Mouse (Mus musculus): ENCODE measurements around the gene 4933427D14Rik. TPM values are rescaled to one million over a fixed set of nuclear protein-coding genes. Genes with fewer than 3 reads are reported as not detected.

4933427D14Rik gene
- polyA plus RNA-seq (2015; fragmentation: Nextera tagmentation; extraction: Ambion mirVana): 18.4 and 26.0 TPM in 2 replicates

DNA sequence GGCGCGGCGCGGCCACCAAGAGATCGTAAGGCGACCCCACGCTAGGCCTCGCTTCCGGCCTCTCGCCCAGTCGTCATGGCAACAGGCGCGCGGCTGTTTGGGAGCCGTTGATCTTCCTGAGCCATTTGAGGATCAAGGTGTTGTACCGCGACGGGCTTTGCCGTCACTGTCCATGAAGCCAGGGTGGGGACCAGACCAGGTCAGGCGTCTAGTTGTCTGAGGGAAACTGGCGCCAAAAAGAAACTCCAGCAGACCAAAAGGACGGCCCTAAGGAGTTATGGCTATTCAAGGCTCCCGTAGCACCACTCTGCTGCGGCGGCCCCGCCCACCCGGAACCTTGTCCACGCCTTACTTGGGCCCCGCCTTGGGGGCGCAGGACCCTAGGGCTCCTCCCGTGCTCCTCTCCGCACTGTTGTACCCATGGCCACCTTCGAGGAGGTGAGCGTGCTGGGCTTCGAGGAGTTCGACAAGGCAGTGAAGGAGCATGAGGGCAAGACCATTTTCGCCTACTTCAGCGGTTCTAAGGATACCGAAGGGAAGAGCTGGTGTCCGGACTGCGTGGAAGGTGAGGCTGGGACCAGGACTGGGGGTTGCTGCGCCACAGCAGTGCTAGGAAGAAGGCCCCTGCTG lies at the start of gene 4933427D14Rik, which contains the start of gene Txndc17:
Gene 4933427D14Rik, minus strand, starts transcription at position 256 of the 630 bp plus-strand sequence.
Gene Txndc17, plus strand, starts transcription at position 344 of the 630 bp plus-strand sequence.
- Histone ChIP-seq H3K4me2 (ENCODE audit: low read length) (peak within 1 kb of the TSS; percentile 87), H3K4me1 (ENCODE audit: control insufficient read depth, insufficient read depth, low read length) (peaks cover 25% of the 10 kb centered on the region), H3K27me3 (ENCODE audit: control insufficient read depth, insufficient read depth, low read depth, low read length) (no peaks in the 10 kb centered on the region), H3K4me3 (ENCODE audit: low read depth, low read length) (peak within 1 kb of the TSS; percentile 54), H3K9me3 (replicated peaks; ENCODE audit: control insufficient read depth, low read length, poor library complexity, severe bottlenecking) (no peaks in the 10 kb centered on the region), H3K27ac (ENCODE audit: low read length) (peak within 1 kb of the TSS; percentile 74), H3K36me3 (ENCODE audit: control insufficient read depth, insufficient read depth, low read length) (peaks cover 5% of the 10 kb centered on the region), H3K9ac (ENCODE audit: low read depth, low read length) (peak within 1 kb of the TSS; percentile 80)
- WGBS: under 1% methylated on average over 42 of the region's 42 CpGs
- peak; percentile 90 for ATAC-seq

DNA sequence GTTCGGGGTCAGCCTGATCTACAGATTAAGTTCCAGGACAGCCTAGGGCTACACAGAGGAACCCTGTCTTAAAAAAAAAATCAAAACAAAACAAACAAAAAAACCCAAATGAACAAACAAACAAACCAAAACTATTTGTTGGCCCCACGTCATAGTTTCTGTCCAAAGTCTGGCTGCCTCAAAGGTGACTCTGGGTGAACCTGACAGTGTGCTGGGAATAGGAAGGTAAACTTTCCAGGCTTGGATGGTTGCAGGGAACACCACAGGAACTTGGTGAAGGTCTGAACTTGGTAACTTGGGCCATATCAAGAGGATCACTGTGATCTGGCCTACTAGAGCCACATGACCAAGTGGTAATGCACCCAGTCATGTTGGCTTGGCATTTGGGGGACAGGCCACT lies 49.2 kb upstream of the 4933427D14Rik start:
- Histone ChIP-seq H3K4me3 (ENCODE audit: low read depth, low read length) (no peak overlapping the region), H3K36me3 (ENCODE audit: control insufficient read depth, insufficient read depth, low read length) (no peaks in the 10 kb centered on the region), H3K27me3 (ENCODE audit: control insufficient read depth, insufficient read depth, low read depth, low read length) (no peaks in the 10 kb centered on the region), H3K9ac (ENCODE audit: low read depth, low read length) (no peak overlapping the region), H3K27ac (ENCODE audit: low read length) (no peak overlapping the region), H3K4me2 (ENCODE audit: low read length) (no peak overlapping the region), H3K4me1 (ENCODE audit: control insufficient read depth, insufficient read depth, low read length) (no peaks in the 10 kb centered on the region), H3K9me3 (replicated peaks; ENCODE audit: control insufficient read depth, low read length, poor library complexity, severe bottlenecking) (no peaks in the 10 kb centered on the region)
- WGBS: 89% methylated on average over 2 of the region's 2 CpGs
- ATAC-seq: no peak

DNA sequence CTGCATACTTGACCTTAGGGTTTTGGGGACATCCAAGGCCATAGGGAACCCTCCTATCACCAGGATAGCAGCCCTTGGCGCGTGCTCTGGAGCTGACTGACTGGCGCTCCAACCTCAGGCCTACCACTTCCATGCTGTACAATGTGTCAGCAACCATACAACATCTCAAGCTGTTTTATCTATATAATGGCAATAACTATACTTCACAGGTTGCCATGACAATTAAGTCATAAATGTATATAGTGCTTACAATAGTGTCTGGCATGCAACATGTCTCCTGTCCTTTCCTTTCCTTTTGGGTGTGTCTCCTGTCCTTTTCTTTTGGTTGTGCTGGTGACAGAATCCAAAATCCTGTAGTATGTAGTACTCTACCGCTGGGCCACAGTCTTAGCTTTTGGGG lies 48.4 kb upstream of the 4933427D14Rik start:
- Histone ChIP-seq H3K4me3 (ENCODE audit: low read depth, low read length) (no peak overlapping the region), H3K27ac (ENCODE audit: low read length) (no peak overlapping the region), H3K9me3 (replicated peaks; ENCODE audit: control insufficient read depth, low read length, poor library complexity, severe bottlenecking) (no peaks in the 10 kb centered on the region), H3K9ac (ENCODE audit: low read depth, low read length) (no peak overlapping the region), H3K4me1 (ENCODE audit: control insufficient read depth, insufficient read depth, low read length) (no peaks in the 10 kb centered on the region), H3K27me3 (ENCODE audit: control insufficient read depth, insufficient read depth, low read depth, low read length) (no peaks in the 10 kb centered on the region), H3K36me3 (ENCODE audit: control insufficient read depth, insufficient read depth, low read length) (no peaks in the 10 kb centered on the region), H3K4me2 (ENCODE audit: low read length) (no peak overlapping the region)
- ATAC-seq: no peak
- 95% methylated on average over 4 of the region's 4 CpGs for WGBS

DNA sequence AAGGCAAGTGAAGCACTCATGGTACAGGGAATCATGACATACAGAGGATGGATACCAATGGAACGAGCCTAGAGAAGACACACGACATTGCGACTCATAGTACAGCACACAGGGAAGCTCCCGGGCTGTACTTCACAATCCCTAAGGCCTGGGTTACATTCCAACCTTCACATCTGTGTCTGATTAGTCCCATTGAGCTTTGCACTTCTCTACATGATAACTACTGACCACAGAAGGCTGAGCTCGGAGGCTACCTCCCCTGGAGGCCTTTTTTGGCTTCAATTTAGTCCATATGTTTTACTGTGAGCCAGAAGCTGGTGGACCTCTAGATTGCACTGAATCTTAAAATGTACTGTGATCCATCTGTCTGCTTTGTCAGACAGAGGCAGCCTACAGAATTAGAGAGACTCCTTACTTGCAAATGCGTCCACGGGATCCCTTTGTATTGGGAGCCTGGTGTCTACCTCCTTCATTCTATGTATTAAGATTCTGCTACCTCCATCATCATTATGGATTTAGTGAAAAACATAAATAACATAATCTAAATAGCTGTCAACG lies 38.0 kb upstream of the 4933427D14Rik start:
- Histone ChIP-seq H3K9me3 (replicated peaks; ENCODE audit: control insufficient read depth, low read length, poor library complexity, severe bottlenecking) (no peaks in the 10 kb centered on the region), H3K4me2 (ENCODE audit: low read length) (no peak overlapping the region), H3K4me3 (ENCODE audit: low read depth, low read length) (no peak overlapping the region), H3K4me1 (ENCODE audit: control insufficient read depth, insufficient read depth, low read length) (no peaks in the 10 kb centered on the region), H3K9ac (ENCODE audit: low read depth, low read length) (no peak overlapping the region), H3K27ac (ENCODE audit: low read length) (no peak overlapping the region), H3K36me3 (ENCODE audit: control insufficient read depth, insufficient read depth, low read length) (no peaks in the 10 kb centered on the region), H3K27me3 (ENCODE audit: control insufficient read depth, insufficient read depth, low read depth, low read length) (no peaks in the 10 kb centered on the region)
- 85% methylated on average over 8 of the region's 8 CpGs for WGBS
- no peak for ATAC-seq

DNA sequence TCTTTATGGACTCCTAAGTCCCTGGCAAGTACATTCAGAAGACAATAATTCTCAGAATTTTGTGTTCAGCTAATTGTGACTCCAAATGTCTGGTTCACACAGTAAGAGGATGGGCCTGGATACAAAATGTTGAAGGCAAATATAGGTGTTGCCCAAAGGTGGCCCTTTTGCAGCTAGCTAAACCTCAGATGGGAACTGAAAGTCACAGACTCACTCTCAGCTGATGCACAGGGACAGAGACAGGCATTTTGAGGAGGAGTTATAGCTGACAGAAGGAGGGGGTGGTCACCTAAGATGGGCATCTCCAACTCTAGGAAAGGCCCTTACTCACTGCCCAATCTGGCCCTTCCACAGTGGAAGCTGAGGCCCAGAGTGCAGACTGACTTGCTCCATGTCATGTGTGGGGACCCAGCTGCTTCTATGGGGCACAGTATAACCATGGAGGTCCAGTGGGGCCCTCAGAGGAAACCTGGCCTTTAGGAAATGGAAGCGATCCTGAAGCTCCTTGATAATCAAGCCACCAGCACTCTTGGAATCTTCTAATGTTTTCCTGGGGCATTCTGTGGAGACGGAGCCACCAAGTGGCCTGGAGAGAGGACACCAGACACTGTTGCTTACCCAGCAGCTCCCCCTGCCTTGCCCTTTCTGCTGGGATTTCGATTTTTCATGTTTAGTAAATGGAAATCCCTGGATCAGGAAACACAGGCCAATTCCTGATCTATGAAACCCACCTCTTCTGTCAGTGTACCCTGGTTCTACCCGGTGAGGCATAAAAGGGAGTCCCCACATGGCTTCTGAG lies 33.0 kb upstream of the 4933427D14Rik start:
- ATAC-seq: no peak
- Histone ChIP-seq H3K27ac (ENCODE audit: low read length) (no peak overlapping the region), H3K27me3 (ENCODE audit: control insufficient read depth, insufficient read depth, low read depth, low read length) (no peaks in the 10 kb centered on the region), H3K4me1 (ENCODE audit: control insufficient read depth, insufficient read depth, low read length) (no peaks in the 10 kb centered on the region), H3K4me3 (ENCODE audit: low read depth, low read length) (no peak overlapping the region), H3K4me2 (ENCODE audit: low read length) (no peak overlapping the region), H3K36me3 (ENCODE audit: control insufficient read depth, insufficient read depth, low read length) (no peaks in the 10 kb centered on the region), H3K9ac (ENCODE audit: low read depth, low read length) (no peak overlapping the region), H3K9me3 (replicated peaks; ENCODE audit: control insufficient read depth, low read length, poor library complexity, severe bottlenecking) (no peaks in the 10 kb centered on the region)
- WGBS: 86% methylated on average over 4 of the region's 4 CpGs

DNA sequence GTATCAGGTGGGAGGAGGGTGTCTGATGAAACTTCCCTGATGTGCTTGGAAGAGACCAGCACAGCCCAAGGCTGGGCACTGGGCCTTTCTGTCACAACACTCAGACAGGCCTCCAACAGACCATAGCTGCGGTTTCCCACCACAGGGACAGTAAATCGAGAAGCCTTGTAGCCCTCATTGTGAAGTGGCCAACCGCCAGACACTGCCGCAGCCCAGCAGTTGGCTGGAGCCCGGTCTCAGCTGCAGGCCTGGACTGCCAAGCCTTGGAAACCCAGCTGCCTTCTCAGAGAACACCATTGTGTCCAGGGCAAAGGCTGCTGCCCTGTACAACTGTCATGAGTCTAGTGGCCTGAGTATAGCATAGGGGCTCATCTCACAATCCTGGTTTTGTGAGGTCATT lies 26.8 kb upstream of the 4933427D14Rik start:
- no peaks in the 10 kb centered on the region for H3K4me1 ChIP-seq (ENCODE audit: control insufficient read depth, insufficient read depth, low read length)
- no peak for ATAC-seq
- no peak overlapping the region for H3K4me3 ChIP-seq (ENCODE audit: low read depth, low read length)
- H3K27me3 ChIP-seq (ENCODE audit: control insufficient read depth, insufficient read depth, low read depth, low read length): no peaks in the 10 kb centered on the region
- no peaks in the 10 kb centered on the region for H3K36me3 ChIP-seq (ENCODE audit: control insufficient read depth, insufficient read depth, low read length)
- H3K27ac ChIP-seq (ENCODE audit: low read length): no peak overlapping the region
- 71% methylated on average over 5 of the region's 5 CpGs for WGBS
- no peaks in the 10 kb centered on the region for H3K9me3 ChIP-seq (replicated peaks; ENCODE audit: control insufficient read depth, low read length, poor library complexity, severe bottlenecking)
- H3K4me2 ChIP-seq (ENCODE audit: low read length): no peak overlapping the region
- H3K9ac ChIP-seq (ENCODE audit: low read depth, low read length): no peak overlapping the region

DNA sequence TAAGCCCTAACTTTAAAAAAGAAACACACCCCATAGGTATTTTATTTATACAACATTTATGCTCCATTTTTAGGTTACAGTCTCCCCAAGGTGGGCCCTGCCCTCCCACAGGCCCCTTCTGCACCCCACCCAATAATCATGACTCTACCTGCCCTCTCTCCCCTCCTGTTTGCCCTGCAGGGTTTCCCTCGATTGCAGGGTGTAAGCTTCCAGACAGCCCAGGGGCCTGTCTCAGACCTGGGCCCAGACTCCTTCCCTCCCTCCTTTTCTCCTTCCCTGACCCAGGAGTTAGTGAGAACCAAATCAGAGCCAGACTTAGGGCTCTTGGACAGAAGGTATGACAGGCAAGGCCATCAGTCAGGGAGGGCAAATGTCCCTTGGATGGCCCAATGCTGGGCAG lies 25.7 kb upstream of the 4933427D14Rik start:
- no peak overlapping the region for H3K4me3 ChIP-seq (ENCODE audit: low read depth, low read length)
- no peak for ATAC-seq
- no peaks in the 10 kb centered on the region for H3K9me3 ChIP-seq (replicated peaks; ENCODE audit: control insufficient read depth, low read length, poor library complexity, severe bottlenecking)
- no peak overlapping the region for H3K9ac ChIP-seq (ENCODE audit: low read depth, low read length)
- H3K36me3 ChIP-seq (ENCODE audit: control insufficient read depth, insufficient read depth, low read length): no peaks in the 10 kb centered on the region
- no peak overlapping the region for H3K27ac ChIP-seq (ENCODE audit: low read length)
- H3K4me2 ChIP-seq (ENCODE audit: low read length): no peak overlapping the region
- 67% methylated on average over 1 of the region's 1 CpGs for WGBS
- H3K27me3 ChIP-seq (ENCODE audit: control insufficient read depth, insufficient read depth, low read depth, low read length): no peaks in the 10 kb centered on the region
- no peaks in the 10 kb centered on the region for H3K4me1 ChIP-seq (ENCODE audit: control insufficient read depth, insufficient read depth, low read length)

DNA sequence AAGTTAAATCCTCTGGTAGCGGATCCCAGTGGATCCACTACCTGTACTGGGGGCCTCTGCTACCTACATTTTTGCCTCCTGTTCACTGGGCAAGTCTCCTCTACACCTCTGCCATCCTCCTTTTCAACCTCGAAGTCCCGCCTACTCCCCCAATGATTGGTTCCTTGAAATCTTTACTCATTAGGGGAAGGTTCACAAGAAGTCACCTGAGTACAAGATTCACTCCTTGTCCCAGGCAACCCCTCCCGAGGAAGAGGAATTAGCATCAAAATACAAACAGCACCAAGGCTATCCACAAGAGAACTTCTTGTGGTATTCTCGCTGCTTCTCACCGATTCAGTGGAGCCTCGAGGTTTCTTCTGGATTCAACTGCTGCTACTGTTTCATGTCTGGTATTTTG lies 24.8 kb upstream of the 4933427D14Rik start:
- H3K36me3 ChIP-seq (ENCODE audit: control insufficient read depth, insufficient read depth, low read length): no peaks in the 10 kb centered on the region
- no peaks in the 10 kb centered on the region for H3K9me3 ChIP-seq (replicated peaks; ENCODE audit: control insufficient read depth, low read length, poor library complexity, severe bottlenecking)
- no peaks in the 10 kb centered on the region for H3K4me1 ChIP-seq (ENCODE audit: control insufficient read depth, insufficient read depth, low read length)
- ATAC-seq: no peak
- H3K4me3 ChIP-seq (ENCODE audit: low read depth, low read length): no peak overlapping the region
- H3K27ac ChIP-seq (ENCODE audit: low read length): no peak overlapping the region
- no peak overlapping the region for H3K9ac ChIP-seq (ENCODE audit: low read depth, low read length)
- H3K4me2 ChIP-seq (ENCODE audit: low read length): no peak overlapping the region
- WGBS: 86% methylated on average over 7 of the region's 7 CpGs
- H3K27me3 ChIP-seq (ENCODE audit: control insufficient read depth, insufficient read depth, low read depth, low read length): no peaks in the 10 kb centered on the region

DNA sequence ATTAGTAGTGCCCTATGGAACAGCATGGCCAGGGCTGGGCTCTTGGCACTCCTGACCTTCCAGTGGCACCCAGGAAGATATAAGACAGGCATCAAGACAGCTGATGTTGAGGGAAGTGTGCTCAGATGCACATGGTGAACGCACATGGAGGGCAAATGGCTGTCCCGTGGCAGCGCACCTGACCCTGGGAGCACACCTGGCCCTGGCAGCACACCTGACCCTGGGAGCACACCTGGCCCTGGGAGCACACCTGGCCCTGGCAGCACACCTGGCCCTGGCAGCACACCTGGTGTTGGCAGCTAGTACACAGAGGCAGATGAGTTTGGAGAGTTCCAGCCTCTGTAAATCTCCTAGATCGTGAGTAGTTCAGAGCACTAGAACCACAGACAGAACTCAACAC lies 21.3 kb upstream of the 4933427D14Rik start:
- H3K27me3 ChIP-seq (ENCODE audit: control insufficient read depth, insufficient read depth, low read depth, low read length): no peaks in the 10 kb centered on the region
- no peaks in the 10 kb centered on the region for H3K36me3 ChIP-seq (ENCODE audit: control insufficient read depth, insufficient read depth, low read length)
- no peak overlapping the region for H3K27ac ChIP-seq (ENCODE audit: low read length)
- no peak overlapping the region for H3K4me3 ChIP-seq (ENCODE audit: low read depth, low read length)
- WGBS: 90% methylated on average over 4 of the region's 4 CpGs
- H3K9ac ChIP-seq (ENCODE audit: low read depth, low read length): no peak overlapping the region
- no peak for ATAC-seq
- H3K4me1 ChIP-seq (ENCODE audit: control insufficient read depth, insufficient read depth, low read length): no peaks in the 10 kb centered on the region
- H3K4me2 ChIP-seq (ENCODE audit: low read length): no peak overlapping the region
- no peaks in the 10 kb centered on the region for H3K9me3 ChIP-seq (replicated peaks; ENCODE audit: control insufficient read depth, low read length, poor library complexity, severe bottlenecking)
